Mouse (Mus musculus) embryonic facial prominence, embryonic 14.5 days (tissue): Measurements from ENCODE around the gene Flt3. TPM values are rescaled to one million over a fixed set of nuclear protein-coding genes. Genes with fewer than 3 reads are reported as not detected.

Experiments
- ATAC-seq: fragments of 200-750 bp; cut with Nextera tagmentation; 2 replicates; pipeline ENCODE4 v1.8.0; 2017; ENCODE audit warnings: low read depth, moderate number of reproducible peaks, moderate TSS enrichment
- DNase-seq: peaks from one replicate; pipeline ENCODE4 v3.0.0-alpha.2; 2015; ENCODE audit warnings: low spot score
- H3K27ac ChIP-seq: fragments of 300-500 bp; sonication (generic); replicated peaks from 2 replicates; pipeline ENCODE4 v1.5.1; 2014; ENCODE audit warnings: low read depth, mild to moderate bottlenecking, low read length, moderate library complexity
- H3K27me3 ChIP-seq: fragments of 300-500 bp; sonication (generic); replicated peaks from 2 replicates; pipeline ENCODE4 v1.6.1; 2014; ENCODE audit warnings: low read length; ENCODE audit not compliant: control insufficient read depth, insufficient read depth
- H3K36me3 ChIP-seq: fragments of 300-500 bp; sonication (generic); 2 replicates; pipeline ENCODE4 v1.6.1; 2014; ENCODE audit warnings: low read length, mixed read lengths; ENCODE audit not compliant: control insufficient read depth, insufficient read depth
- H3K4me1 ChIP-seq: fragments of 300-500 bp; sonication (generic); 2 replicates; pipeline ENCODE4 v1.6.1; 2014; ENCODE audit warnings: antibody characterized with exemption, low read length; ENCODE audit not compliant: control insufficient read depth, insufficient read depth
- H3K4me2 ChIP-seq: fragments of 300-500 bp; sonication (generic); 2 replicates; pipeline ENCODE4 v1.6.1; 2014; ENCODE audit warnings: low read depth, mild to moderate bottlenecking, low read length, moderate library complexity, mixed read lengths
- H3K4me3 ChIP-seq: fragments of 300-500 bp; sonication (generic); 2 replicates; pipeline ENCODE4 v1.5.1; 2014; ENCODE audit warnings: low read depth, mild to moderate bottlenecking, low read length
- H3K9ac ChIP-seq: fragments of 300-500 bp; sonication (generic); 2 replicates; pipeline ENCODE4 v1.6.1; 2014; ENCODE audit warnings: low read depth, mild to moderate bottlenecking, low read length, moderate library complexity, mixed read lengths
- H3K9me3 ChIP-seq: fragments of 300-500 bp; sonication (generic); 2 replicates; pipeline ENCODE4 v1.6.1; 2016; ENCODE audit warnings: low read length; ENCODE audit not compliant: control insufficient read depth
- WGBS: fragments of 180-500 bp; shearing (Covaris S2); extraction: QIAGEN DNeasy Blood & Tissue Kit; methylation state at CpG from one replicate; pipeline ENCODE4 v1.1.7; 2014; 5-methylcytosine and 5-hydroxymethylcytosine counted together
- polyA plus RNA-seq: library from polyadenylated mRNA; unstranded; fragments of >200 nt; fragmentation: Nextera tagmentation; extraction: Ambion mirVana; gene quantifications from 2 replicates; pipeline ENCODE4 v1.2.1, GENCODE M21; 2014

The Flt3 gene
- polyA plus RNA-seq, 1 experiment from 2014 or later, result 0.45 TPM

DNA sequence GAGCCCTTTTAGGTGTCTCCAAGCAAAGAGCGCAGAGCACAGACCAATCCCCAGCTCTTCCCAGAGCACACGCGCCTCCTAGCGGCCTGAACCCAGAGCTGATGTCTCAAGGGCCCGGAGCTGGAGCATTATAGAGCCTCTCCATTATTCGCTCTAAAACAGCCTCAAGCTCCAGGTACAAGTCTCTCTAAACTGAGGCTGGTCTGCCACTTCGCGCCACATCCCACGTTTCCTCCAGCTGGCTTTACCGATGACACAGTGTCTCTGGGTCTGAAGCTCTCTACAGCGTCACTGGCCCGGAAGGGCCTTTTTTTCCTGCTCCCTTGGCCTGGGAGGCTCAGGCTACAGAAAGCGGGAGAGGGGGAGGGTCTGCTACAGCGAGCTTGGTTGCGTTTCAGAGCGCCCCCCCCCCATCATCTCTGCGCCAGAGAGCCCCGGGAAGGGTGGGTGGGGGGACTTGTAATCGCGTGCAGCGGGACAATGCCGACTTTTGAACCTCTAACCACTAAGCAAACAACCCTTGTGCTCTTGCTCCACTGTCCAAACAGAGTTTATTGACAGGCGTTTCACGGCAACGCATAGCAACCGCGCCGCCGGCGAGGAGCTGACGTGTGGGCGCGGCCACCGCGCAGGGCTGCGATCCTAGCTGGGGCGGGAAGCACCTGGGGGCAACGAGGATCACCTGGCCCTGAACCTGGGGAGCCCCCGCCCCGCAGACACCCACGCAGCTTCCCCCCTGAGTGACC, 100.9 kb downstream of the Flt3 start:
- Histone ChIP-seq H3K4me2 (peak overlapping the region; percentile 36), H3K9ac (no peak overlapping the region), H3K9me3 (no peaks in the 10 kb centered on the region), H3K27ac (no peak overlapping the region), H3K4me1 (peaks cover 5% of the 10 kb centered on the region; the same call in 1 of the 2 replicates), H3K4me3 (peak overlapping the region; percentile 25), H3K36me3 (no peaks in the 10 kb centered on the region), H3K27me3 (peaks cover 98% of the 10 kb centered on the region)
- DNase-seq (peak; percentile 71), ATAC-seq (peak; percentile 78)
- WGBS, result under 1% methylated on average over 34 of the region's 41 CpGs

DNA sequence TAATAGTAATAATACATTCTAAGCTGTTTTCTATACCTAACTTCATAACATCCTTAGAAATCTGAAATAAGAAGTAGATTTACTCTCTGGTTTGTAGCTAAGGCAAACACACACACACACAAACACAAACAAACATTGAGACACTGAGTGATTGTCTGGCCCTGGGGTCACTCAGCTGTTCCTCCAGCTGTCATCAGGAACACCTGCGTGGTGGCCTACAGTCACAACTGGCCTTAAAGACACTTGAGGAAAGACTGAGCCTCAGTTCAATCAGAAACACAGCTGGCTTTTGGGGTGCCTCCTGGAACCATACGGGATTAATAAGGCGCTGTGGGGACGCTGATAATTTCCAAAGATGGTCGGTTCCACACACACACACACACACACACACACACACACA, 103.0 kb downstream of the Flt3 start:
- H3K4me2 ChIP-seq, result no peak overlapping the region
- ATAC-seq (no peak), DNase-seq (no peak)
- H3K27ac ChIP-seq, result no peak overlapping the region
- no peaks in the 10 kb centered on the region for H3K9me3 ChIP-seq
- H3K36me3 ChIP-seq, result no peaks in the 10 kb centered on the region
- no peak overlapping the region for H3K4me3 ChIP-seq
- H3K4me1 ChIP-seq, result peaks cover 5% of the 10 kb centered on the region; the same call in 1 of the 2 replicates
- H3K9ac ChIP-seq, result no peak overlapping the region
- 46% methylated on average over 5 of the region's 5 CpGs for WGBS
- peaks cover 98% of the 10 kb centered on the region for H3K27me3 ChIP-seq

- H3K4me1 ChIP-seq, result no peaks in the 10 kb centered on the region
- no peaks in the 10 kb centered on the region for H3K9me3 ChIP-seq
- no peak overlapping the region for H3K27ac ChIP-seq
- 16% methylated on average over 12 of the region's 20 CpGs for WGBS
- peaks cover 79% of the 10 kb centered on the region for H3K27me3 ChIP-seq
- no peak overlapping the region for H3K4me2 ChIP-seq
- H3K9ac ChIP-seq, result no peak overlapping the region
- no peak overlapping the region for H3K4me3 ChIP-seq
- ATAC-seq, result no peak
- DNase-seq, result no peak
- H3K36me3 ChIP-seq, result no peaks in the 10 kb centered on the region
These were observed 106.2 kb downstream of the Flt3 start for GRCm38 (mm10) chr5:147294121-147294520.

- H3K4me2 ChIP-seq, result no peak overlapping the region
- H3K9ac ChIP-seq, result no peak overlapping the region
- H3K9me3 ChIP-seq, result no peaks in the 10 kb centered on the region
- no peak overlapping the region for H3K4me3 ChIP-seq
- ATAC-seq (peak; percentile 86), DNase-seq (peak; percentile 83)
- H3K4me1 ChIP-seq, result no peaks in the 10 kb centered on the region
- WGBS, result 10% methylated on average over 12 of the region's 18 CpGs
- H3K27me3 ChIP-seq, result peaks cover 71% of the 10 kb centered on the region
- H3K36me3 ChIP-seq, result no peaks in the 10 kb centered on the region
- no peak overlapping the region for H3K27ac ChIP-seq
These were observed 107.0 kb downstream of the Flt3 start for GRCm38 (mm10) chr5:147293127-147293910.

DNA sequence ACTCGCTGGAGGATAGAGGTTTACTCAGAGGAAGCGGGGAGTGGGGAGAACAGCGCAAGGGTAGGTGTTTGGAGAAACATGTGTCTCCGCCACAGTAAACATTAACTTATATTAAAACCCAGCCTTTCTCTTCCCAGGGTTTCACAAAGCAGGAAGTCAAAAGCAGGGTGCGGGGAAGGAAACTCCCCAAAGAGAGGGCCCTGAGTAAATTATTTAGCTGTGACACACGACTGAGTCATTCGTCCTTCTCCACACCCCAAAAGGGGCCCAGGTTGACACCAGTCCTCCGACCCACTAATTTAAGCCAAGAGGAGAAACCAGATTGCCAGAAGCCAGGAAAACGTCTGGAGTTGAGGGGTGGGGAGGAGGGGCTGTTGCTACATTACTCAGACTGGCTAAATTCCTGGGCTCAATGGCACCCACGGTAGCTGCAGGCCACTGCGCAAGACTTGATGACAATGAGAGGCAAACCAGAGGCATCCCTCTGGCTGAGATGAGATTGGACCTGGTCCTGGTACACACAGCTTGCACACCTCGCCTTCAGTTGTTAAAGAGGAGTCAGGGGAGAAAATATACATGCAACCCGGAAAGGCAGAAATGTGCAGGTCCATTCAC, 107.7 kb downstream of the Flt3 start:
- Histone ChIP-seq H3K9ac (no peak overlapping the region), H3K36me3 (no peaks in the 10 kb centered on the region), H3K27ac (no peak overlapping the region), H3K4me1 (no peaks in the 10 kb centered on the region), H3K4me3 (no peak overlapping the region), H3K4me2 (no peak overlapping the region), H3K9me3 (no peaks in the 10 kb centered on the region), H3K27me3 (peaks cover 64% of the 10 kb centered on the region)
- DNase-seq (no peak), ATAC-seq (no peak)
- WGBS, result 36% methylated on average over 13 of the region's 13 CpGs

DNA sequence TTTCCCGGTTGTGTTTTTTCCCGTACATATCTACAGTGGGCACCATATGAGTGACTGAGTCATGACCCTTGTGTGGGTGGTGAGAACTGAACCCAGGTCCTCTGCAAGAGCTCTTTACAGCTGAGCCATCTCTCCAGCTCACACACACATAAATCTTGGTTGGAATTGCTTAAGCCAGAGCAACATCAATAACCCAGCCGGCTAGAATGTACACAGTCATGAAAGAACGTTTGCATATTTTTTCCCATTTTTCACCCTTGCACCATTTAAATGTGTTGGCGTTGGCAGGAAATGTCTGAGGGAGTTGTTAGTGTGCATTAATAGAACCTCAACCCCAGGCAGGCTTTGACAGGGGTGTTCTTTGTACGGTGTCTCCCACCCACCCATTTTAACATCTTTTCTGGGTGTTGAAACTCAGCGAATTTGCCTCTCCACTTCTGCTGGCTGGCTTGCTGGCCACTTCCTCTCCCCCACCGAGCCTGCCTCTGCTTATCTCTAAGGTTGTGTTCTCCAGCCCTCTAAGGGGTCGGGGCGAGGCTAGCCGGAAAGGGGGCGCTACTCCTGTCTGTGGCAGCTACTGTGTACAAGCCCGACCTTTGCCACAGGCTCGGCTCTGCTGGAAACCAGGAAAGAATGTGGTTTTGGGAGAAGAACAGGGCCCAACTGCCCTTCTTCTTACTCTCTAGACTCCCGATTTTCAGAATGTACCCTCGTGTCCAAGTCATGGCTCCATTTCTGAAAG, 108.4 kb downstream of the Flt3 start:
- no peaks in the 10 kb centered on the region for H3K36me3 ChIP-seq
- no peak overlapping the region for H3K4me3 ChIP-seq
- ATAC-seq, result no peak
- H3K4me1 ChIP-seq, result no peaks in the 10 kb centered on the region
- H3K9me3 ChIP-seq, result no peaks in the 10 kb centered on the region
- no peak overlapping the region for H3K4me2 ChIP-seq
- peaks cover 58% of the 10 kb centered on the region for H3K27me3 ChIP-seq
- WGBS, result 38% methylated on average over 16 of the region's 16 CpGs
- DNase-seq, result no peak
- H3K27ac ChIP-seq, result no peak overlapping the region
- no peak overlapping the region for H3K9ac ChIP-seq

DNA sequence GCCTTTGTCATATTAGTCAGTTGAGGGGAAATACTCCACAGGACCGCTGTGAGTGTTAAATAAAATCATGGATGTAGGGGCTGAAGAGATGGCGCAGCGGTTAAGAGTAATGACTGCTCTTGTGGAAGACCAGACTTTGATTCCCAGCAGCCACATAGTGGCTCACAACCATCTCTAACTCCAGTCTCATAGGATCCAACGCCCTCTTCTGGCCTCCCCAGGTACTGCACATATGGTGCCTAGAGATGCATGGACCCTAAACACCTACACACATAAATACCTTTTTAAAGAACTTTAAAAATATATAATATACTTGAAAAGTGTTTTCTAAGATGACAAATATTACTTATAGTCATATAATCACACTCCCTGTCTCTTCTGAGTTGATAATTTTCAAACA, 115.9 kb downstream of the Flt3 start:
- no peak overlapping the region for H3K9ac ChIP-seq
- no peaks in the 10 kb centered on the region for H3K36me3 ChIP-seq
- DNase-seq, result no peak
- no peaks in the 10 kb centered on the region for H3K4me1 ChIP-seq
- no peaks in the 10 kb centered on the region for H3K9me3 ChIP-seq
- H3K4me2 ChIP-seq, result no peak overlapping the region
- ATAC-seq, result no peak
- H3K27ac ChIP-seq, result no peak overlapping the region
- H3K27me3 ChIP-seq, result peaks cover 32% of the 10 kb centered on the region
- WGBS, result 66% methylated on average over 4 of the region's 4 CpGs
- no peak overlapping the region for H3K4me3 ChIP-seq
